Mouse (Mus musculus) forebrain, postnatal 0 days (tissue): ENCODE data around the gene Samsn1. TPM values are rescaled to one million over a fixed set of nuclear protein-coding genes. Genes with fewer than 3 reads are reported as not detected.

Experiments used
- ATAC-seq: fragments of 200-750 bp; cut with Nextera tagmentation; 2 replicates; pipeline ENCODE4 v1.8.0; 2017; ENCODE audit warnings: mild to moderate bottlenecking, moderate library complexity
- DNase-seq: peaks from one replicate; pipeline ENCODE4 v3.0.0-alpha.2; 2015
- H3K27ac ChIP-seq: fragments of 300-500 bp; sonication (generic); 2 replicates; pipeline ENCODE4 v1.5.1; 2014; ENCODE audit warnings: low read depth, mild to moderate bottlenecking, antibody characterized with exemption, low read length, moderate library complexity, mixed read lengths
- H3K27me3 ChIP-seq: fragments of 300-500 bp; sonication (generic); 2 replicates; pipeline ENCODE4 v1.6.1; 2014; ENCODE audit warnings: mild to moderate bottlenecking, low read length, mixed read lengths; ENCODE audit not compliant: insufficient read depth
- H3K36me3 ChIP-seq: fragments of 300-500 bp; sonication (generic); 2 replicates; pipeline ENCODE4 v1.6.1; 2014; ENCODE audit warnings: mild to moderate bottlenecking, moderate library complexity; ENCODE audit not compliant: insufficient read depth
- H3K4me1 ChIP-seq: fragments of 300-500 bp; sonication (generic); 2 replicates; pipeline ENCODE4 v1.6.1; 2014; ENCODE audit warnings: antibody characterized with exemption; ENCODE audit not compliant: insufficient read depth
- H3K4me2 ChIP-seq: fragments of 300-500 bp; sonication (generic); 2 replicates; pipeline ENCODE4 v1.6.1; 2014; ENCODE audit warnings: low read depth, mild to moderate bottlenecking, moderate library complexity
- H3K4me3 ChIP-seq: fragments of 300-500 bp; sonication (generic); 2 replicates; pipeline ENCODE4 v1.5.1; 2014; ENCODE audit warnings: low read depth, low read length, mixed read lengths
- H3K9ac ChIP-seq: fragments of 300-500 bp; sonication (generic); 2 replicates; pipeline ENCODE4 v1.6.1; 2014; ENCODE audit warnings: mild to moderate bottlenecking
- H3K9me3 ChIP-seq: fragments of 300-500 bp; sonication (generic); 2 replicates; pipeline ENCODE4 v1.6.1; 2016; ENCODE audit warnings: low read length
- CTCF ChIP-seq: sonication (generic); IDR thresholded peaks from 2 replicates; pipeline ENCODE4 v1.5.1; 2016; ENCODE audit warnings: antibody characterized with exemption, control low read depth, low read depth
- WGBS: fragments of 180-500 bp; shearing (Covaris S2); extraction: QIAGEN DNeasy Blood & Tissue Kit; methylation state at CpG from one replicate; pipeline ENCODE4 v1.1.7; 2014; 5-methylcytosine and 5-hydroxymethylcytosine counted together
- polyA plus RNA-seq: library from polyadenylated mRNA; unstranded; fragments of >200 nt; fragmentation: Nextera tagmentation; extraction: Ambion mirVana; gene quantifications from 2 replicates; pipeline ENCODE4 v1.2.1, GENCODE M21; 2015
- total RNA-seq: library from RNA; depleted of rRNA; stranded (reverse); fragments of >200 nt; gene quantifications from 2 replicates; pipeline ENCODE4 v1.2.3, GENCODE M21; 2014

Gene Samsn1
- total and polyA plus RNA-seq, 2 experiments from 2014 or later = 0.90 to 1.4 TPM

- ATAC-seq = no peak
- no peak for TF ChIP-seq CTCF
- H3K36me3 ChIP-seq = no peaks in the 10 kb centered on the region
- DNase-seq = no peak
- WGBS = 53% methylated on average over 1 of the region's 1 CpGs
- no peaks in the 10 kb centered on the region; the same call in 1 of the 2 replicates for H3K27me3 ChIP-seq
- no peaks in the 10 kb centered on the region for H3K9me3 ChIP-seq
- H3K27ac ChIP-seq = no peak overlapping the region
- H3K4me3 ChIP-seq = no peak overlapping the region
- no peak overlapping the region for H3K4me2 ChIP-seq
- H3K9ac ChIP-seq = no peak overlapping the region
- H3K4me1 ChIP-seq = no peaks in the 10 kb centered on the region
Measured at GRCm38 (mm10) chr16:76019164-76019563, 2.9 kb downstream of the Samsn1 start.

- Histone ChIP-seq H3K27me3 (no peaks in the 10 kb centered on the region), H3K27ac (no peak overlapping the region), H3K9ac (no peak overlapping the region), H3K4me3 (no peak overlapping the region), H3K4me2 (no peak overlapping the region), H3K4me1 (no peaks in the 10 kb centered on the region), H3K9me3 (no peaks in the 10 kb centered on the region), H3K36me3 (no peaks in the 10 kb centered on the region)
- 90% methylated on average over 9 of the region's 9 CpGs for WGBS
- no peak for DNase-seq
- ATAC-seq = no peak
- TF ChIP-seq CTCF = no peak
Measured at GRCm38 (mm10) chr16:76003812-76004389, 18.2 kb downstream of the Samsn1 start.

- Histone ChIP-seq H3K27ac (no peak overlapping the region), H3K4me1 (no peaks in the 10 kb centered on the region), H3K9me3 (no peaks in the 10 kb centered on the region), H3K4me2 (no peak overlapping the region), H3K36me3 (no peaks in the 10 kb centered on the region), H3K9ac (no peak overlapping the region), H3K4me3 (no peak overlapping the region), H3K27me3 (no peaks in the 10 kb centered on the region)
- DNase-seq (no peak), ATAC-seq (no peak)
- TF ChIP-seq CTCF = no peak
- WGBS = 90% methylated on average over 3 of the region's 3 CpGs
Measured at GRCm38 (mm10) chr16:76002870-76003572, 19.1 kb downstream of the Samsn1 start.

- H3K4me2 ChIP-seq = no peak overlapping the region
- no peak overlapping the region for H3K4me3 ChIP-seq
- H3K4me1 ChIP-seq = no peaks in the 10 kb centered on the region
- DNase-seq = no peak
- no peak overlapping the region for H3K9ac ChIP-seq
- H3K27me3 ChIP-seq = no peaks in the 10 kb centered on the region
- H3K36me3 ChIP-seq = no peaks in the 10 kb centered on the region
- no peak for ATAC-seq
- no peaks in the 10 kb centered on the region for H3K9me3 ChIP-seq
- no peak overlapping the region for H3K27ac ChIP-seq
- no peak for TF ChIP-seq CTCF
- WGBS = 88% methylated on average over 12 of the region's 12 CpGs
Measured at GRCm38 (mm10) chr16:76002287-76002686, 19.8 kb downstream of the Samsn1 start.

GRCm38 (mm10) chr16:76001788-76002187, 20.3 kb downstream of the Samsn1 start:
- Histone ChIP-seq H3K27ac (no peak overlapping the region), H3K9me3 (no peaks in the 10 kb centered on the region), H3K36me3 (no peaks in the 10 kb centered on the region), H3K4me1 (no peaks in the 10 kb centered on the region), H3K9ac (no peak overlapping the region), H3K27me3 (no peaks in the 10 kb centered on the region), H3K4me3 (no peak overlapping the region), H3K4me2 (no peak overlapping the region)
- DNase-seq = no peak
- peak; percentile 27; the same call in 1 of the 2 replicates for ATAC-seq
- WGBS = 45% methylated on average over 6 of the region's 6 CpGs
- TF ChIP-seq CTCF = no peak

GRCm38 (mm10) chr16:76000127-76000526, 22.0 kb downstream of the Samsn1 start:
- Histone ChIP-seq H3K4me3 (no peak overlapping the region), H3K36me3 (no peaks in the 10 kb centered on the region), H3K9ac (no peak overlapping the region), H3K9me3 (no peaks in the 10 kb centered on the region), H3K4me2 (no peak overlapping the region), H3K27me3 (no peaks in the 10 kb centered on the region), H3K4me1 (no peaks in the 10 kb centered on the region), H3K27ac (no peak overlapping the region)
- no peak for DNase-seq
- no peak for TF ChIP-seq CTCF
- WGBS = 73% methylated on average over 9 of the region's 9 CpGs
- no peak for ATAC-seq

- WGBS = 68% methylated on average over 1 of the region's 1 CpGs
- no peak for TF ChIP-seq CTCF
Measured at GRCm38 (mm10) chr16:75990173-75990572, 31.9 kb downstream of the Samsn1 start.

More at GRCm38 (mm10) chr16:75990173-75990572, 31.9 kb downstream of the Samsn1 start:
- no peak overlapping the region for H3K9ac ChIP-seq
- H3K9me3 ChIP-seq = no peaks in the 10 kb centered on the region
- DNase-seq = no peak
- no peak overlapping the region for H3K4me3 ChIP-seq
- H3K4me1 ChIP-seq = no peaks in the 10 kb centered on the region
- H3K27ac ChIP-seq = no peak overlapping the region
- no peak overlapping the region for H3K4me2 ChIP-seq
- H3K36me3 ChIP-seq = no peaks in the 10 kb centered on the region
- no peaks in the 10 kb centered on the region for H3K27me3 ChIP-seq
- ATAC-seq = no peak
